In genomic region chr3:83080567-83081055, GRCm38 (mm10) we compare ENCODE assay signal across 8 mouse cellular contexts. TPM values are rescaled to one million over a fixed set of nuclear protein-coding genes. Genes with fewer than 3 reads are reported as not detected.
DNase-seq lines count a peak whose midpoint lies in the region; ATAC-seq and TF ChIP-seq lines count a peak whose summit lies in the region.

No protein-coding gene starts in this region.

- TF ChIP-seq POLR2A in heart, adult 2 months (IDR thresholded peaks at IDR 0.05; ENCODE audit: insufficient read depth, low read depth, low read length), result no peak

- no peak overlapping the region for H3K27ac ChIP-seq in heart, adult 2 months
- no peak overlapping the region for H3K27ac ChIP-seq in limb, embryonic 11.5 days (replicated peaks; ENCODE audit: low read depth, low read length)
- H3K27ac ChIP-seq in midbrain, embryonic 11.5 days (ENCODE audit: low read depth, low read length), result no peak overlapping the region

- no peaks in the 10 kb centered on the region for H3K9me3 ChIP-seq in limb, embryonic 11.5 days (ENCODE audit: control insufficient read depth, low read length)
- no peaks in the 10 kb centered on the region for H3K9me3 ChIP-seq in midbrain, embryonic 11.5 days (ENCODE audit: control insufficient read depth, low read length)

- peak; percentile 90 for DNase-seq in A20 (ENCODE audit: low read depth, low spot score)
- peak; percentile 51 to 89 for DNase-seq in adrenal gland, adult (ENCODE audit: inconsistent age in 2 of 2, low spot score in 1 of 2)
- DNase-seq in embryo, embryonic 11.5 days (ENCODE audit: low read depth, low spot score), result peak; percentile 54
- peak; percentile 33 to 44 for DNase-seq in heart, adult 2 months
- DNase-seq in kidney, adult 18-20 months, result peak; percentile 69
- DNase-seq in limb, embryonic 11.5 days (ENCODE audit: low spot score), result peak; percentile 82
- DNase-seq in midbrain, embryonic 11.5 days (ENCODE audit: low spot score, missing footprints), result peak; percentile 96
- DNase-seq in skeletal muscle tissue, adult 2 months (ENCODE audit: low read depth, low spot score), result peak; percentile 51

- intact Hi-C loops in heart, adult 2 months (cut with DNase I), result no loop called here

- peak; percentile 96 for TF ChIP-seq CTCF in heart, adult 2 months (IDR thresholded peaks at IDR 0.05)

- no peak for ATAC-seq in limb, embryonic 11.5 days (ENCODE audit: insufficient number of reproducible peaks, low FRiP score, low TSS enrichment, low read depth)
- ATAC-seq in midbrain, embryonic 11.5 days (ENCODE audit: low FRiP score), result peak; percentile 65

- no peaks in the 10 kb centered on the region for H3K4me1 ChIP-seq in heart, adult 2 months (ENCODE audit: control insufficient read depth, insufficient read depth, low read length)
- no peaks in the 10 kb centered on the region for H3K4me1 ChIP-seq in limb, embryonic 11.5 days (ENCODE audit: control insufficient read depth, insufficient read depth, low read length)
- H3K4me1 ChIP-seq in midbrain, embryonic 11.5 days (ENCODE audit: control insufficient read depth, insufficient read depth, low read length), result no peaks in the 10 kb centered on the region

- TF ChIP-seq EP300 in heart, adult 2 months (IDR thresholded peaks at IDR 0.05; ENCODE audit: insufficient read depth, low read depth, low read length), result no peak

- no peaks in the 10 kb centered on the region for H3K27me3 ChIP-seq in heart, adult 2 months (ENCODE audit: control insufficient read depth, insufficient read depth, low read length)
- H3K27me3 ChIP-seq in limb, embryonic 11.5 days (ENCODE audit: control insufficient read depth, insufficient read depth, low read length), result no peaks in the 10 kb centered on the region
- no peaks in the 10 kb centered on the region for H3K27me3 ChIP-seq in midbrain, embryonic 11.5 days (ENCODE audit: control insufficient read depth, insufficient read depth, low read length)

- H3K79me2 ChIP-seq in heart, adult 2 months (replicated peaks; ENCODE audit: control insufficient read depth, insufficient read depth, low read length), result no peaks in the 10 kb centered on the region

- no peaks in the 10 kb centered on the region for H3K36me3 ChIP-seq in heart, adult 2 months (ENCODE audit: control insufficient read depth, insufficient read depth, low read length)
- no peaks in the 10 kb centered on the region for H3K36me3 ChIP-seq in limb, embryonic 11.5 days (ENCODE audit: control insufficient read depth, insufficient read depth, low read length)
- no peaks in the 10 kb centered on the region for H3K36me3 ChIP-seq in midbrain, embryonic 11.5 days (ENCODE audit: control insufficient read depth, insufficient read depth, low read length)

- H3K4me2 ChIP-seq in limb, embryonic 11.5 days (ENCODE audit: low read depth, severe bottlenecking), result peak overlapping the region; percentile 48
- H3K4me2 ChIP-seq in midbrain, embryonic 11.5 days, result peak overlapping the region; percentile 43

- H3K4me3 ChIP-seq in heart, adult 2 months, result no peak overlapping the region
- H3K4me3 ChIP-seq in limb, embryonic 11.5 days (ENCODE audit: low read depth, low read length), result 0 out of 2 replicates have a peak overlapping the region, but pooled peaks have one; percentile 16
- peak overlapping the region; percentile 6; the same call in 1 of the 2 replicates for H3K4me3 ChIP-seq in midbrain, embryonic 11.5 days (ENCODE audit: low read depth, low read length)

- WGBS in heart, adult 2 months, result 4% methylated on average over 11 of the region's 11 CpGs
- WGBS in limb, embryonic 11.5 days, result 4% methylated on average over 11 of the region's 11 CpGs
- whole genome bisulfite sequencing in midbrain, embryonic 11.5 days, result 11% methylated on average over 11 of the region's 11 CpGs

- no peak overlapping the region for H3K9ac ChIP-seq in heart, adult 2 months (ENCODE audit: low read depth, low read length)
- no peak overlapping the region for H3K9ac ChIP-seq in limb, embryonic 11.5 days (ENCODE audit: low read length)
- 0 out of 2 replicates have a peak overlapping the region, but pooled peaks have one; percentile 20 for H3K9ac ChIP-seq in midbrain, embryonic 11.5 days (ENCODE audit: low read length)

RNA-seq across cellular contexts. Expression of gene Plrg1, which starts 25.3 kb away (rescaled TPM):
- total RNA-seq in heart, adult 2 months (2021), result 10 to 100 TPM; 25.6 to 27.5 TPM
- polyA plus RNA-seq in heart, adult 2 months (2012; rRNA removed), result 24.4 and 40.7 TPM in 2 replicates
- polyA plus RNA-seq in limb, embryonic 11.5 days (2014; fragmentation: Nextera tagmentation; extraction: Ambion mirVana), result 140 TPM in 2 replicates
- polyA plus RNA-seq in midbrain, embryonic 11.5 days (2014; fragmentation: Nextera tagmentation; extraction: Ambion mirVana), result 142 and 144 TPM in 2 replicates

RNA-seq across cellular contexts. Expression of gene Fgb, which starts 30.9 kb away (rescaled TPM):
- not detected for total RNA-seq in heart, adult 2 months (2021)
- polyA plus RNA-seq in heart, adult 2 months (2012; rRNA removed), result 0.56 TPM in 1 of 2 replicates, not detected in the other
- polyA plus RNA-seq in limb, embryonic 11.5 days (2014; fragmentation: Nextera tagmentation; extraction: Ambion mirVana), result 0.11 and 0.20 TPM in 2 replicates
- polyA plus RNA-seq in midbrain, embryonic 11.5 days (2014; fragmentation: Nextera tagmentation; extraction: Ambion mirVana), result not detected in 2 replicates

RNA-seq across cellular contexts. Expression of gene Dchs2, which starts 47.1 kb away (rescaled TPM):
- total RNA-seq in heart, adult 2 months (2021), result under 1 TPM; 0.52 to 0.80 TPM
- polyA plus RNA-seq in heart, adult 2 months (2012; rRNA removed), result 0.14 and 0.23 TPM in 2 replicates
- polyA plus RNA-seq in limb, embryonic 11.5 days (2014; fragmentation: Nextera tagmentation; extraction: Ambion mirVana), result 0.17 and 0.31 TPM in 2 replicates
- polyA plus RNA-seq in midbrain, embryonic 11.5 days (2014; fragmentation: Nextera tagmentation; extraction: Ambion mirVana), result 0.19 and 0.46 TPM in 2 replicates

RNA-seq across cellular contexts. Expression of gene Fga, which starts 54.7 kb away (rescaled TPM):
- total RNA-seq in heart, adult 2 months (2021), result not detected
- polyA plus RNA-seq in heart, adult 2 months (2012; rRNA removed), result 0.73 TPM in 1 of 2 replicates, not detected in the other
- polyA plus RNA-seq in limb, embryonic 11.5 days (2014; fragmentation: Nextera tagmentation; extraction: Ambion mirVana), result not detected in 2 replicates
- polyA plus RNA-seq in midbrain, embryonic 11.5 days (2014; fragmentation: Nextera tagmentation; extraction: Ambion mirVana), result not detected in 2 replicates

Comparison
In these comparisons a context has a peak if more than half of its experiments do, and no peak if none do; other contexts are left out.
1. DNase-seq: peak in every context shown above with its lines; median percentile 96 in midbrain, embryonic 11.5 days; 90 in A20; 82 in limb, embryonic 11.5 days; 70 in adrenal gland, adult; 69 in kidney, adult 18-20 months; 54 in embryo, embryonic 11.5 days; 51 in skeletal muscle tissue, adult 2 months; 38 in heart, adult 2 months.